24 mouse cellular contexts compared by ENCODE assay signal in the genomic region with DNA sequence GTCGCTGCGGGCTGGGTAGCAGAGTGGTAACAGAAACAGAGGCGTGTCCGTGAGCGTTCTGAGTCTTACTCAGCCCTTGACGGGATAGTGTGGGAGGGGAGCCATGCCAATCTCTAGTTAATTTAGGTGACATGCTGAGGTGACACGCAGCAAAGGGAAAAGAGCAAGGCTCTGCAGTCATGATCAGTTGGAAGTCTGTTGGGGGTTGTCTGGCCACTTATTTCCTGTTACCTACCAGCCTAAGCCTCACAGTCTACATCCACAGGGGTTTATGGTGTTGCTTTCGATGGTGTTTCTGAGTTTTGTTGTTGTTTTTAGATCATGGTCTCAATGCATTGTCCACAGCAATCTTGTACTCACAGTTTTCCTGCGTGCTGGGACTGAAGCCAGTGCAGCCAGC. TPM values are rescaled to one million over a fixed set of nuclear protein-coding genes. Genes with fewer than 3 reads are reported as not detected.
DNase-seq lines count a peak whose midpoint lies in the region; ATAC-seq lines count a peak whose summit lies in the region.
"Had no signal": no experiment of that assay in that cellular context is flagged by ENCODE, and none has a peak within 500 bp of the region (broad histone marks: within the 10 kb centered on the region; RNA-seq: fewer than 3 reads in every experiment).

No protein-coding gene starts in this region.

- H3K4me1 ChIP-seq in heart, embryonic 11.5 days (ENCODE audit: control insufficient read depth, insufficient read depth, low read length): peaks cover 22% of the 10 kb centered on the region
- H3K4me1 ChIP-seq in liver, embryonic 11.5 days (replicated peaks; ENCODE audit: control insufficient read depth, insufficient read depth, low read length): peaks cover 10% of the 10 kb centered on the region; the same call in 1 of the 2 replicates
- H3K4me1 ChIP-seq: embryonic facial prominence, embryonic 12.5 days had no signal

- 74% methylated on average over 9 of the region's 9 CpGs for WGBS in heart, embryonic 11.5 days (ENCODE audit: insufficient replicate concordance)
- WGBS in liver, embryonic 11.5 days: 78% methylated on average over 9 of the region's 9 CpGs

- ATAC-seq in heart, embryonic 11.5 days (replicated peaks; ENCODE audit: insufficient number of reproducible peaks, low FRiP score, low TSS enrichment): no peak
- peak; percentile 54 for ATAC-seq in activated CD4-positive, CD25-positive, alpha-beta regulatory T cell, adult 4 months
- ATAC-seq in liver, embryonic 11.5 days (replicated peaks; ENCODE audit: low FRiP score): no peak
- ATAC-seq: forebrain, postnatal 0 days; hindbrain, embryonic 16.5 days; intestine, postnatal 0 days had no signal

- H3K4me3 ChIP-seq in heart, embryonic 11.5 days (ENCODE audit: low read depth, low read length): no peak overlapping the region
- H3K4me3 ChIP-seq in liver, embryonic 11.5 days (ENCODE audit: low read depth, low read length): no peak overlapping the region
- H3K4me3 ChIP-seq: embryonic facial prominence, embryonic 12.5 days; limb, embryonic 15.5 days; liver, embryonic 15.5 days; lung, embryonic 15.5 days; megakaryocyte, embryonic 14.5 days; neural tube, embryonic 13.5 days had no signal

- no peaks in the 10 kb centered on the region for H3K27me3 ChIP-seq in heart, embryonic 11.5 days (ENCODE audit: control insufficient read depth, insufficient read depth, low read length)
- no peaks in the 10 kb centered on the region for H3K27me3 ChIP-seq in liver, embryonic 11.5 days (replicated peaks; ENCODE audit: control insufficient read depth, insufficient read depth, low read length)
- H3K27me3 ChIP-seq: embryonic facial prominence, embryonic 12.5 days; limb, embryonic 15.5 days; liver, embryonic 15.5 days; lung, embryonic 15.5 days; megakaryocyte, embryonic 14.5 days; neural tube, embryonic 13.5 days had no signal

- no peak overlapping the region; the same call in 1 of the 2 replicates for H3K9ac ChIP-seq in heart, embryonic 11.5 days (ENCODE audit: low read depth, low read length)
- H3K9ac ChIP-seq in liver, embryonic 11.5 days (ENCODE audit: low read depth, low read length): no peak overlapping the region
- H3K9ac ChIP-seq: embryonic facial prominence, embryonic 12.5 days; forebrain, postnatal 0 days; limb, embryonic 15.5 days; liver, embryonic 15.5 days; lung, embryonic 15.5 days; neural tube, embryonic 13.5 days had no signal

- H3K27ac ChIP-seq in heart, embryonic 11.5 days (ENCODE audit: low read depth, low read length): no peak overlapping the region
- H3K27ac ChIP-seq in liver, embryonic 11.5 days (ENCODE audit: low read depth, low read length): no peak overlapping the region
- H3K27ac ChIP-seq: embryonic facial prominence, embryonic 12.5 days; kidney, postnatal 0 days; limb, embryonic 15.5 days; liver, embryonic 15.5 days; lung, embryonic 15.5 days; neural tube, embryonic 13.5 days had no signal

- H3K36me3 ChIP-seq in heart, embryonic 11.5 days (ENCODE audit: control insufficient read depth, insufficient read depth, low read length): 0 out of 2 replicates have a peak, but pooled peaks cover 3% of the 10 kb centered on the region
- no peaks in the 10 kb centered on the region for H3K36me3 ChIP-seq in liver, embryonic 11.5 days (ENCODE audit: control insufficient read depth, insufficient read depth, low read length)
- H3K36me3 ChIP-seq: neural tube, embryonic 13.5 days had no signal

- DNase-seq in heart, adult 9 months (ENCODE audit: low spot score in 2 of 2): peak; percentile 31 to 54
- DNase-seq in CD4-positive, CD25-positive, alpha-beta regulatory T cell, adult 2 months (ENCODE audit: low read depth, low spot score): peak; percentile 58
- DNase-seq in heart, postnatal 4 days: peak; percentile 33
- DNase-seq in liver, embryonic 11.5 days (ENCODE audit: low spot score): no peak
- DNase-seq in thymus, postnatal 25 days: no peak
- no peak for DNase-seq in kidney, adult 18-20 months
- DNase-seq: cerebellum, adult 18-20 months; cerebellum, postnatal 14 days; forebrain, postnatal 0 days; left cerebral cortex, postnatal 4 days; lung, postnatal 36 days; midbrain, embryonic 14.5 days; thymus, postnatal 36 days had no signal

- no peaks in the 10 kb centered on the region for H3K9me3 ChIP-seq in heart, embryonic 11.5 days (replicated peaks; ENCODE audit: control insufficient read depth, low read length)
- H3K9me3 ChIP-seq in liver, embryonic 11.5 days (ENCODE audit: control insufficient read depth, low read length): no peaks in the 10 kb centered on the region
- H3K9me3 ChIP-seq: embryonic facial prominence, embryonic 12.5 days; limb, embryonic 15.5 days; liver, embryonic 15.5 days; lung, embryonic 15.5 days; neural tube, embryonic 13.5 days had no signal

- no peak overlapping the region for H3K4me2 ChIP-seq in heart, embryonic 11.5 days
- H3K4me2 ChIP-seq in liver, embryonic 11.5 days: no peak overlapping the region
- H3K4me2 ChIP-seq: embryonic facial prominence, embryonic 12.5 days; limb, embryonic 15.5 days; liver, embryonic 15.5 days; lung, embryonic 15.5 days; neural tube, embryonic 13.5 days had no signal

RNA-seq across cellular contexts. Expression of gene Aak1, which starts 21.0 kb away (rescaled TPM):
- polyA plus RNA-seq in heart, embryonic 11.5 days (2014; fragmentation: Nextera tagmentation; extraction: Ambion mirVana): 23.0 and 24.3 TPM in 2 replicates
- 10 to 100 TPM; 20.8 to 23.4 TPM for polyA plus RNA-seq in activated CD4-positive, CD25-positive, alpha-beta regulatory T cell, adult 4 months (2017; shearing (Covaris generic))
- 100 to 1,000 TPM in 1 of 2 experiments, 10 to 100 TPM in 1; 99.0 to 109 TPM for total RNA-seq in heart, postnatal 4 days (2021)
- polyA plus RNA-seq in liver, embryonic 11.5 days (2014; fragmentation: Nextera tagmentation; extraction: Ambion mirVana): 13.1 TPM in 2 replicates

Comparison
In these comparisons a context has a peak if more than half of its experiments do, and no peak if none do; other contexts are left out.
1. DNase-seq: peak in heart, adult 9 months (2 of 2), CD4-positive, CD25-positive, alpha-beta regulatory T cell, adult 2 months (single experiment) and heart, postnatal 4 days (single experiment); none in liver, embryonic 11.5 days (single experiment), thymus, postnatal 25 days (single experiment) and kidney, adult 18-20 months (single experiment).